Mouse (Mus musculus) forebrain, postnatal 0 days (tissue): ENCODE data around the gene Cd3eap. TPM values are rescaled to one million over a fixed set of nuclear protein-coding genes. Genes with fewer than 3 reads are reported as not detected.
A peak's percentile ranks its signal among the peaks of the same experiment; 100 is the strongest.

Experiments
- ATAC-seq: fragments of 200-750 bp; cut with Nextera tagmentation; 2 replicates; pipeline ENCODE4 v1.8.0; 2017; ENCODE audit warnings: mild to moderate bottlenecking, moderate library complexity
- DNase-seq: peaks from one replicate; pipeline ENCODE4 v3.0.0-alpha.2; 2015
- H3K27ac ChIP-seq: fragments of 300-500 bp; sonication (generic); 2 replicates; pipeline ENCODE4 v1.5.1; 2014; ENCODE audit warnings: low read depth, mild to moderate bottlenecking, antibody characterized with exemption, low read length, moderate library complexity, mixed read lengths
- H3K27me3 ChIP-seq: fragments of 300-500 bp; sonication (generic); 2 replicates; pipeline ENCODE4 v1.6.1; 2014; ENCODE audit warnings: mild to moderate bottlenecking, low read length, mixed read lengths; ENCODE audit not compliant: insufficient read depth
- H3K36me3 ChIP-seq: fragments of 300-500 bp; sonication (generic); 2 replicates; pipeline ENCODE4 v1.6.1; 2014; ENCODE audit warnings: mild to moderate bottlenecking, moderate library complexity; ENCODE audit not compliant: insufficient read depth
- H3K4me1 ChIP-seq: fragments of 300-500 bp; sonication (generic); 2 replicates; pipeline ENCODE4 v1.6.1; 2014; ENCODE audit warnings: antibody characterized with exemption; ENCODE audit not compliant: insufficient read depth
- H3K4me2 ChIP-seq: fragments of 300-500 bp; sonication (generic); 2 replicates; pipeline ENCODE4 v1.6.1; 2014; ENCODE audit warnings: low read depth, mild to moderate bottlenecking, moderate library complexity
- H3K4me3 ChIP-seq: fragments of 300-500 bp; sonication (generic); 2 replicates; pipeline ENCODE4 v1.5.1; 2014; ENCODE audit warnings: low read depth, low read length, mixed read lengths
- H3K9ac ChIP-seq: fragments of 300-500 bp; sonication (generic); 2 replicates; pipeline ENCODE4 v1.6.1; 2014; ENCODE audit warnings: mild to moderate bottlenecking
- H3K9me3 ChIP-seq: fragments of 300-500 bp; sonication (generic); 2 replicates; pipeline ENCODE4 v1.6.1; 2016; ENCODE audit warnings: low read length
- CTCF ChIP-seq: sonication (generic); IDR thresholded peaks from 2 replicates; pipeline ENCODE4 v1.5.1; 2016; ENCODE audit warnings: antibody characterized with exemption, control low read depth, low read depth
- whole genome bisulfite sequencing: fragments of 180-500 bp; shearing (Covaris S2); extraction: QIAGEN DNeasy Blood & Tissue Kit; methylation state at CpG from one replicate; pipeline ENCODE4 v1.1.7; 2014; 5-methylcytosine and 5-hydroxymethylcytosine counted together
- polyA plus RNA-seq: library from polyadenylated mRNA; unstranded; fragments of >200 nt; fragmentation: Nextera tagmentation; extraction: Ambion mirVana; gene quantifications from 2 replicates; pipeline ENCODE4 v1.2.1, GENCODE M21; 2015
- total RNA-seq: library from RNA; depleted of rRNA; stranded (reverse); fragments of >200 nt; gene quantifications from 2 replicates; pipeline ENCODE4 v1.2.3, GENCODE M21; 2014

The Cd3eap gene
- total and polyA plus RNA-seq, 2 experiments from 2014 or later, result 12.1 to 21.6 TPM

- Histone ChIP-seq H3K27ac (no peak overlapping the region), H3K27me3 (no peaks in the 10 kb centered on the region), H3K4me3 (no peak overlapping the region), H3K36me3 (no peaks in the 10 kb centered on the region; the same call in 1 of the 2 replicates), H3K9me3 (no peaks in the 10 kb centered on the region), H3K4me1 (peaks cover 5% of the 10 kb centered on the region; the same call in 1 of the 2 replicates), H3K9ac (no peak overlapping the region), H3K4me2 (no peak overlapping the region)
- WGBS, result 76% methylated on average over 8 of the region's 8 CpGs
- ATAC-seq, result no peak
- no peak for TF ChIP-seq CTCF
- no peak for DNase-seq
These were observed 18.8 kb upstream of the Cd3eap start for GRCm38 (mm10) chr7:19378049-19378448.

GRCm38 (mm10) chr7:19376019-19376418 lies 16.7 kb upstream of the Cd3eap start:
- no peaks in the 10 kb centered on the region for H3K4me1 ChIP-seq
- ATAC-seq (no peak), DNase-seq (no peak)
- H3K27me3 ChIP-seq, result no peaks in the 10 kb centered on the region
- no peak for TF ChIP-seq CTCF
- no peak overlapping the region for H3K9ac ChIP-seq
- 84% methylated on average over 4 of the region's 4 CpGs for WGBS
- no peaks in the 10 kb centered on the region for H3K9me3 ChIP-seq
- no peak overlapping the region for H3K4me2 ChIP-seq
- H3K27ac ChIP-seq, result no peak overlapping the region
- no peak overlapping the region for H3K4me3 ChIP-seq
- no peaks in the 10 kb centered on the region; the same call in 1 of the 2 replicates for H3K36me3 ChIP-seq

DNA sequence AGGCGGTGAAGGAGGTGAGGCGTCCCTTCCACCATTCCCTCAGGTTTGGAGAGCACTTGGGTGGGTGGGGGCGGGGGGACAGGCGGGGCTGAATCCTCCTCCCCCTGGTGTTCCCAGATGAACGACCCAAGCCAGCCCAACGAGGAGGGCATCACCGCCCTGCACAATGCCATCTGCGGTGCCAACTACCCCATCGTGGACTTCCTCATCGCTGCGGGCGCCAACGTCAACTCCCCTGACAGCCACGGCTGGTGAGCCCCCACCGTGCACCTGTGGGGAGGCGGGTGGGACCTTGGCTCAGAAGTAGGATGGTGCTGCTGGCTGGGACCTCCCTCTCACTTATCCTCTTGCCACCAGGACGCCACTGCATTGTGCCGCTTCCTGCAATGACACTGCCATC lies 16.1 kb upstream of the Cd3eap start:
- no peak overlapping the region for H3K27ac ChIP-seq
- no peak for ATAC-seq
- H3K4me3 ChIP-seq, result no peak overlapping the region
- no peaks in the 10 kb centered on the region for H3K4me1 ChIP-seq
- no peak for DNase-seq
- 80% methylated on average over 18 of the region's 18 CpGs for WGBS
- no peak overlapping the region for H3K4me2 ChIP-seq
- H3K9me3 ChIP-seq, result no peaks in the 10 kb centered on the region
- no peaks in the 10 kb centered on the region; the same call in 1 of the 2 replicates for H3K36me3 ChIP-seq
- no peaks in the 10 kb centered on the region for H3K27me3 ChIP-seq
- no peak overlapping the region for H3K9ac ChIP-seq
- TF ChIP-seq CTCF, result no peak

- WGBS, result 80% methylated on average over 2 of the region's 2 CpGs
- no peak for ATAC-seq
- Histone ChIP-seq H3K4me1 (no peaks in the 10 kb centered on the region; the same call in 1 of the 2 replicates), H3K9me3 (no peaks in the 10 kb centered on the region), H3K27ac (no peak overlapping the region), H3K36me3 (no peaks in the 10 kb centered on the region; the same call in 1 of the 2 replicates), H3K4me2 (no peak overlapping the region), H3K27me3 (no peaks in the 10 kb centered on the region), H3K4me3 (no peak overlapping the region), H3K9ac (no peak overlapping the region)
- TF ChIP-seq CTCF, result no peak
- no peak for DNase-seq
These were observed 14.1 kb upstream of the Cd3eap start for GRCm38 (mm10) chr7:19373367-19373766.

DNA sequence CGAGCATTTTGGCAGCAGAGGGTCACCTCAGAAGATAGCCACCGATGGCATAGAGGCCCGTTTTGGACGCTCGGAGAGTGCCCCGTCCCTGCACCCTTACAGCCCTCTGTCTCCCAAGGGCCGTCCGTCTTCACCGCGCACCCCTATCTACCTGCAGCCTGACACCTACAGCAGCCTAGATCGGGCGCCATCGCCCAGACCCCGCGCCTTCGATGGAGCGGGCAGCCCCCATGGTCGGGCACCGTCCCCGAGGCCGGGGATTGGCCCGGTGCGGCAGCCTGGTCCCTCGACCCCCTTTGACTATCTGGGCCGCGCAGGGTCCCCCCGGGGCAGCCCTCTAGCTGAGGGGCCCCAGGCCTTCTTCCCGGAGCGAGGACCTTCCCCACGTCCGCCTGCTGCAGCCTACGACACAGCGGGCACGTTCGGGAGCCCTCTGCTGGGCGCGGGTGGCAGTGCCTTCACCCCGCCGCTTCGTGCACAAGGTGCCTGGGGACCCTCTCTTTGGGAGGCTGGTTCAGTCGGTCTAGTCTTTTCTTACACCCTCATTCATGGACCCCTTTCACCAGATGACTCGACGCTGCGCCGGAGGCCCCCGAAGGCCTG lies 10.6 kb upstream of the Cd3eap start:
- WGBS, result 10% methylated on average over 41 of the region's 46 CpGs
- peak; percentile 90 for TF ChIP-seq CTCF
- peak; percentile 95 for ATAC-seq
- Histone ChIP-seq H3K4me1 (no peaks in the 10 kb centered on the region; the same call in 1 of the 2 replicates), H3K36me3 (no peaks in the 10 kb centered on the region), H3K4me3 (peak overlapping the region; percentile 41), H3K9me3 (no peaks in the 10 kb centered on the region), H3K27ac (no peak overlapping the region), H3K27me3 (no peaks in the 10 kb centered on the region), H3K4me2 (peak overlapping the region; percentile 68), H3K9ac (peak overlapping the region; percentile 70)
- DNase-seq, result peak; percentile 83

- Histone ChIP-seq H3K27ac (no peak overlapping the region), H3K4me3 (no peak overlapping the region), H3K36me3 (no peaks in the 10 kb centered on the region), H3K4me1 (no peaks in the 10 kb centered on the region; the same call in 1 of the 2 replicates), H3K9ac (no peak overlapping the region), H3K9me3 (no peaks in the 10 kb centered on the region), H3K4me2 (no peak overlapping the region), H3K27me3 (no peaks in the 10 kb centered on the region)
- WGBS, result 24% methylated on average over 16 of the region's 16 CpGs
- TF ChIP-seq CTCF, result no peak
- DNase-seq (no peak), ATAC-seq (no peak)
These were observed 9.1 kb upstream of the Cd3eap start for GRCm38 (mm10) chr7:19368380-19368779.

DNA sequence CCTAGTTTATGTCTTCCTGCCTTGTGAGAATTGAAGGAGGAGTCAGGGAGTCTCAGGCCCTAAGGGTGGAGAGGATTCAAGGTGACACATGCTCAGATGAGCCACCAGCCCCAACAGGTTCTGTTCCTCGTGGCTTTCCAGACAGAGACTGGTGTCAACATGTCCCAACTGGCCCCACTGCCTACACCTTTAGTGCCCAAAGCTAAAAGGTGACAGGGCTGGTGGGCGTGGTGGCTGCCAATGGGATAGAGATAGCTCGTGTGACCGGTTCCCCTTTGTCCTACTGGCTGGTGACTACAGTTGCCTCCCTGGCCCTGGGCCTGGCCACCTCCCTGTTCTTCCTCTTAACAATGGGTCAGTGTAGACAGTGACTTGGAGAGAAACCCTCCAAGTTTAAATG lies 6.1 kb upstream of the Cd3eap start:
- TF ChIP-seq CTCF, result no peak
- Histone ChIP-seq H3K4me2 (no peak overlapping the region), H3K27ac (no peak overlapping the region), H3K9ac (no peak overlapping the region), H3K4me1 (no peaks in the 10 kb centered on the region; the same call in 1 of the 2 replicates), H3K36me3 (no peaks in the 10 kb centered on the region), H3K27me3 (no peaks in the 10 kb centered on the region), H3K9me3 (no peaks in the 10 kb centered on the region), H3K4me3 (no peak overlapping the region)
- 81% methylated on average over 4 of the region's 4 CpGs for whole genome bisulfite sequencing
- DNase-seq (no peak), ATAC-seq (no peak)
